Mouse (Mus musculus) ES-Bruce4 (cell line): ENCODE measurements at regions not wholly inside any gene's neighbourhood (a gene's known extent, or its start where the extent isn't known, plus 50 kb on each side); places are given as distances from the start of the nearest gene placed in this dataset.
A peak's percentile ranks its signal among the peaks of the same experiment; 100 is the strongest.

ENCODE experiments used
- H3K27ac ChIP-seq: 2 replicates; pipeline ENCODE4 v1.5.1; 2012; ENCODE audit warnings: low read length, inconsistent platforms; ENCODE audit not compliant: insufficient read depth
- H3K27me3 ChIP-seq: 2 replicates; pipeline ENCODE4 v1.6.1; 2012; ENCODE audit warnings: mild to moderate bottlenecking, low read length, inconsistent platforms; ENCODE audit not compliant: control insufficient read depth, poor library complexity, insufficient read depth, severe bottlenecking
- H3K36me3 ChIP-seq: 2 replicates; pipeline ENCODE4 v1.6.1; 2012; ENCODE audit warnings: inconsistent platforms, mild to moderate bottlenecking, low read length, moderate library complexity; ENCODE audit not compliant: control insufficient read depth, poor library complexity, insufficient read depth, severe bottlenecking
- H3K4me1 ChIP-seq: one replicate; pipeline ENCODE4 v1.8.1; 2011; ENCODE audit warnings: low read length; ENCODE audit not compliant: control insufficient read depth, insufficient read depth
- H3K4me3 ChIP-seq: 2 replicates; pipeline ENCODE4 v1.5.1; 2011; ENCODE audit warnings: low read depth, mild to moderate bottlenecking, low read length
- H3K9ac ChIP-seq: 2 replicates; pipeline ENCODE4 v1.6.1; 2012; ENCODE audit warnings: low read depth, mild to moderate bottlenecking, inconsistent platforms; ENCODE audit not compliant: poor library complexity, severe bottlenecking
- H3K9me3 ChIP-seq: replicated peaks from 2 replicates; pipeline ENCODE4 v1.6.1; 2012; ENCODE audit warnings: mild to moderate bottlenecking, low read length, inconsistent platforms; ENCODE audit not compliant: control insufficient read depth, poor library complexity, insufficient read depth, severe bottlenecking
- CTCF ChIP-seq: IDR thresholded peaks from one replicate; pipeline ENCODE4 v1.8.1; 2011; ENCODE audit warnings: low read depth, low read length
- EP300 ChIP-seq: IDR thresholded peaks from 2 replicates; pipeline ENCODE4 v1.6.1; 2011; ENCODE audit warnings: low read depth, low read length; ENCODE audit not compliant: insufficient read depth
- POLR2A ChIP-seq: IDR thresholded peaks from one replicate; pipeline ENCODE4 v1.8.1; 2011; ENCODE audit warnings: low read length; ENCODE audit not compliant: insufficient read depth

- Histone ChIP-seq H3K9me3 (no peaks in the 10 kb centered on the region), H3K9ac (no peak overlapping the region), H3K27ac (no peak overlapping the region), H3K27me3 (no peaks in the 10 kb centered on the region), H3K4me1 (no peaks in the 10 kb centered on the region), H3K4me3 (no peak overlapping the region), H3K36me3 (no peaks in the 10 kb centered on the region)
- no peak for TF ChIP-seq POLR2A
Observed at GRCm38 (mm10) chr12:12586436-12586835, 324.5 kb downstream of the Fam49a start.

GRCm38 (mm10) chr12:12581271-12582186, 319.6 kb downstream of the Fam49a start:
- Histone ChIP-seq H3K27me3 (no peaks in the 10 kb centered on the region), H3K36me3 (no peaks in the 10 kb centered on the region), H3K27ac (no peak overlapping the region), H3K9me3 (no peaks in the 10 kb centered on the region), H3K4me3 (no peak overlapping the region), H3K9ac (no peak overlapping the region), H3K4me1 (no peaks in the 10 kb centered on the region)
- 0 out of 2 replicates have a peak, but pooled peaks have one; percentile 26 for TF ChIP-seq EP300
- no peak for TF ChIP-seq CTCF
- TF ChIP-seq POLR2A: no peak

GRCm38 (mm10) chr12:12580763-12581178, 318.8 kb downstream of the Fam49a start:
- no peak overlapping the region for H3K4me3 ChIP-seq
- no peak overlapping the region for H3K27ac ChIP-seq
- H3K9me3 ChIP-seq: no peaks in the 10 kb centered on the region
- H3K9ac ChIP-seq: no peak overlapping the region
- H3K36me3 ChIP-seq: no peaks in the 10 kb centered on the region
- no peaks in the 10 kb centered on the region for H3K4me1 ChIP-seq
- no peak for TF ChIP-seq POLR2A
- TF ChIP-seq EP300: no peak
- TF ChIP-seq CTCF: no peak
- H3K27me3 ChIP-seq: no peaks in the 10 kb centered on the region

GRCm38 (mm10) chr12:12578278-12578677, 316.3 kb downstream of the Fam49a start:
- no peak for TF ChIP-seq POLR2A
- no peak for TF ChIP-seq EP300
- TF ChIP-seq CTCF: no peak
- no peak overlapping the region for H3K27ac ChIP-seq
- no peaks in the 10 kb centered on the region for H3K27me3 ChIP-seq
- no peaks in the 10 kb centered on the region for H3K36me3 ChIP-seq
- no peaks in the 10 kb centered on the region for H3K4me1 ChIP-seq
- no peak overlapping the region for H3K4me3 ChIP-seq
- H3K9ac ChIP-seq: no peak overlapping the region
- no peaks in the 10 kb centered on the region for H3K9me3 ChIP-seq

- no peak overlapping the region for H3K4me3 ChIP-seq
- H3K36me3 ChIP-seq: no peaks in the 10 kb centered on the region
- TF ChIP-seq EP300 (no peak), POLR2A (no peak), CTCF (no peak)
- no peaks in the 10 kb centered on the region for H3K27me3 ChIP-seq
- H3K27ac ChIP-seq: no peak overlapping the region
- no peaks in the 10 kb centered on the region for H3K4me1 ChIP-seq
- no peak overlapping the region for H3K9ac ChIP-seq
- H3K9me3 ChIP-seq: no peaks in the 10 kb centered on the region
Observed at GRCm38 (mm10) chr12:12570563-12571251, 308.8 kb downstream of the Fam49a start.

- no peaks in the 10 kb centered on the region for H3K9me3 ChIP-seq
- no peak for TF ChIP-seq EP300
- TF ChIP-seq CTCF: no peak
- no peak for TF ChIP-seq POLR2A
- H3K4me3 ChIP-seq: no peak overlapping the region
- no peaks in the 10 kb centered on the region for H3K36me3 ChIP-seq
- H3K4me1 ChIP-seq: no peaks in the 10 kb centered on the region
- H3K27ac ChIP-seq: no peak overlapping the region
- no peak overlapping the region for H3K9ac ChIP-seq
- H3K27me3 ChIP-seq: no peaks in the 10 kb centered on the region
Observed at GRCm38 (mm10) chr12:12567734-12568104, 305.8 kb downstream of the Fam49a start.
